Mouse (Mus musculus) erythroblast, embryonic 14.5 days (primary cell): ENCODE measurements around the gene Abhd17c. TPM values are rescaled to one million over a fixed set of nuclear protein-coding genes. Genes with fewer than 3 reads are reported as not detected.

Experiments
- H3K27me3 ChIP-seq: 2 replicates; pipeline ENCODE4 v1.6.1; 2012; ENCODE audit warnings: inconsistent platforms; ENCODE audit not compliant: control insufficient read depth
- H3K36me3 ChIP-seq: 2 replicates; pipeline ENCODE4 v1.6.1; 2012; ENCODE audit warnings: mild to moderate bottlenecking, inconsistent platforms; ENCODE audit not compliant: control insufficient read depth
- H3K4me1 ChIP-seq: 2 replicates; pipeline ENCODE4 v1.6.1; 2012; ENCODE audit warnings: inconsistent platforms; ENCODE audit not compliant: control insufficient read depth
- H3K4me3 ChIP-seq: replicated peaks from 2 replicates; pipeline ENCODE3; 2012; ENCODE audit warnings: moderate library complexity, mild to moderate bottlenecking, inconsistent platforms
- H3K9me3 ChIP-seq: 2 replicates; pipeline ENCODE4 v1.6.1; 2012; ENCODE audit warnings: low read length, inconsistent platforms, mixed read lengths; ENCODE audit not compliant: control insufficient read depth
- GATA1 ChIP-seq: IDR thresholded peaks from 2 replicates; pipeline ENCODE4 v1.6.1; 2012; ENCODE audit warnings: low read length, inconsistent platforms, mixed read lengths
- TAL1 ChIP-seq: IDR thresholded peaks from 3 replicates; pipeline ENCODE4 v1.6.1; 2012; ENCODE audit warnings: low read length, inconsistent platforms, mixed read lengths
- polyA plus RNA-seq: library from polyadenylated mRNA; stranded (reverse); fragments of >175 nt; gene quantifications from 2 replicates; pipeline ENCODE4 v1.2.3, GENCODE M21; 2012

Abhd17c gene
- polyA plus RNA-seq, 1 experiment: 0.47 TPM

DNA sequence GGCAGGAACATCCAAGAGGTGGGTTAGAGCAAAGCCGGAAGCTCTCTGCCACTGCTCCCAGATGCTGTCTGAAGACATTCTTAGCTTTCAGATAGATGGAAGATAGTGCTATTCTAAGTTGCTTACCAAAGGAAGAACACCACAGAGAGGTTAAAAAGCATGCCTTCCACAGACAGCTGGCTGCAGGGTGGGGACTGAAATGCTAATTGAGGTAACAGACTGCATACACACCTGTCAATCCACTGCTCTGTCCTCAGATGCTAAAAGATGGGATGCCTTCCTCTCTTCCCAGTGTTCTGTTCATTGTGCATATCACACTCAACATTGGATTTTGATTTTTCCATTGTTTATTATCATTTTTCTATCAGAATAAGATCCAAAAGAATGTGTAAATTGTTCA, 53.6 kb downstream of the Abhd17c start:
- Histone ChIP-seq H3K27me3 (no peaks in the 10 kb centered on the region), H3K4me3 (no peak overlapping the region), H3K9me3 (no peaks in the 10 kb centered on the region), H3K4me1 (no peaks in the 10 kb centered on the region), H3K36me3 (no peaks in the 10 kb centered on the region)
- TF ChIP-seq GATA1: no peak
- no peak for TF ChIP-seq TAL1

DNA sequence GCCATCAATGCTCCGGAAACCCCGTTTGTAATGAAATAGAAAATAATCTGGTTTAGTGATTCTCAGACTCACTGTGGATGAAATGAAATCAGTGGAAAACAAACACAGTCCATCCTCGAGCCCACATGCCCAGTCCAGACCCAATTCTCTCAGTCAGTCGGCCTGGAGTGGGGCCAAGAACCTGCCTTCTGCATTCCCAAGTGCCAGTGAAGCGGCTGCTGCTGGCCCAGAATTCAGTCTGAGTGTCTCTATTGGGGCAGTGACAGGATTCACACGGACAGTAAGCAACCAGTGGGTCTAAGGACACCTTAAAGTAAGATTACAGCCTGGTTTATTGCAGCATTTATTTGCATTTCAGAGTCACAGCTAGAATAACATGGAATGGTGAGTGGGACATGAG, 55.2 kb downstream of the Abhd17c start:
- TF ChIP-seq TAL1 (no peak), GATA1 (no peak)
- Histone ChIP-seq H3K27me3 (no peaks in the 10 kb centered on the region), H3K4me1 (no peaks in the 10 kb centered on the region), H3K36me3 (no peaks in the 10 kb centered on the region), H3K9me3 (no peaks in the 10 kb centered on the region), H3K4me3 (no peak overlapping the region)

DNA sequence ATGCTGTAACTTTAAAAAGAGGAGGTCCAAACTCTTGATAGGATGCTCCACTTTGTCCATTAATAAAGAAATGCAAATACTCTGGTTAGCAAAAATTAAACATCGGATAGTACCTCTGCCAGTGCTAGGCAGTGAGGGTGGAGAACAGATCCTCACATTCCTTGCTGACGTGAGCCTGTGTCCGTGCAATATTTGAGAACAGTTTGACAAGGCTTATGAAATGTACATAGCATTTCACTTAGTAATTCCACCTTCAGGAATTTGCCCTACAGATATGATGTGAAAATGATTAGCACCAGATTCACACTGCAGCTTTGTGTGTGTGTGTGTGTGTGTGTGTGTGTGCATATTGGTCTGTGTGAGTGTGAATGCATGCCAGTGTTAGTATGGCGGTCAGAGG, 60.9 kb downstream of the Abhd17c start:
- H3K4me3 ChIP-seq: no peak overlapping the region
- H3K36me3 ChIP-seq: no peaks in the 10 kb centered on the region
- no peaks in the 10 kb centered on the region for H3K9me3 ChIP-seq
- H3K4me1 ChIP-seq: no peaks in the 10 kb centered on the region
- TF ChIP-seq GATA1 (no peak), TAL1 (no peak)
- H3K27me3 ChIP-seq: peaks cover 25% of the 10 kb centered on the region

GRCm38 (mm10) chr7:84089777-84090176, 61.9 kb downstream of the Abhd17c start:
- Histone ChIP-seq H3K4me1 (no peaks in the 10 kb centered on the region), H3K36me3 (no peaks in the 10 kb centered on the region), H3K9me3 (no peaks in the 10 kb centered on the region), H3K4me3 (no peak overlapping the region), H3K27me3 (peaks cover 36% of the 10 kb centered on the region)
- TF ChIP-seq GATA1: no peak
- TF ChIP-seq TAL1: no peak

DNA sequence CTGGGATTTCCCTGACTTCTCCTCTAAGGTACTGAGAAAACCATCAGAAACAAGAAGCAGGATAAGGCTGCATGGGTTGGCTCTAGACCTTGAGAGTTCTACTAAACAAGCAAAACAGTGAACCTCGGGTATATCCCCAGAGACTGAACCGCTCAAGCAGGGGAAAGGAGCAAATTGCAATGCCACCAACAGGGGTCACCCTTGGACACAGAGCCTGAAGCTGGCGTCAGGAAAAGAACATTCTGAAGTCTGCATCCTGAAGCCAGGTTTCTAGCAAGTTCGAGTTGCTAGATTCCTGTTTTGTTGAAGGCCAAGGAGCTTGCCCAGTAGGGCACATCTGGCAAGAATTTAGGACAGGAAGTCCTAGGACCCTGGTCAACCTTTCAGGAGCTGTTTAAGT, 62.7 kb downstream of the Abhd17c start:
- no peaks in the 10 kb centered on the region for H3K4me1 ChIP-seq
- no peak overlapping the region for H3K4me3 ChIP-seq
- H3K9me3 ChIP-seq: no peaks in the 10 kb centered on the region
- peaks cover 37% of the 10 kb centered on the region for H3K27me3 ChIP-seq
- no peaks in the 10 kb centered on the region for H3K36me3 ChIP-seq
- TF ChIP-seq TAL1: no peak
- TF ChIP-seq GATA1: no peak

GRCm38 (mm10) chr7:84088191-84088590, 63.5 kb downstream of the Abhd17c start:
- TF ChIP-seq TAL1: no peak
- no peaks in the 10 kb centered on the region for H3K36me3 ChIP-seq
- peaks cover 37% of the 10 kb centered on the region for H3K27me3 ChIP-seq
- no peaks in the 10 kb centered on the region for H3K4me1 ChIP-seq
- H3K9me3 ChIP-seq: no peaks in the 10 kb centered on the region
- H3K4me3 ChIP-seq: no peak overlapping the region

GRCm38 (mm10) chr7:84086039-84086829, 65.5 kb downstream of the Abhd17c start, which contains the start of gene Cemip:
Gene Cemip (minus strand): TSS chr7:84086502.
- Histone ChIP-seq H3K4me3 (no peak within 1 kb of the TSS), H3K27me3 (peaks cover 37% of the 10 kb centered on the region), H3K4me1 (no peaks in the 10 kb centered on the region), H3K36me3 (no peaks in the 10 kb centered on the region), H3K9me3 (no peaks in the 10 kb centered on the region)
- TF ChIP-seq TAL1 (no peak), GATA1 (no peak)

DNA sequence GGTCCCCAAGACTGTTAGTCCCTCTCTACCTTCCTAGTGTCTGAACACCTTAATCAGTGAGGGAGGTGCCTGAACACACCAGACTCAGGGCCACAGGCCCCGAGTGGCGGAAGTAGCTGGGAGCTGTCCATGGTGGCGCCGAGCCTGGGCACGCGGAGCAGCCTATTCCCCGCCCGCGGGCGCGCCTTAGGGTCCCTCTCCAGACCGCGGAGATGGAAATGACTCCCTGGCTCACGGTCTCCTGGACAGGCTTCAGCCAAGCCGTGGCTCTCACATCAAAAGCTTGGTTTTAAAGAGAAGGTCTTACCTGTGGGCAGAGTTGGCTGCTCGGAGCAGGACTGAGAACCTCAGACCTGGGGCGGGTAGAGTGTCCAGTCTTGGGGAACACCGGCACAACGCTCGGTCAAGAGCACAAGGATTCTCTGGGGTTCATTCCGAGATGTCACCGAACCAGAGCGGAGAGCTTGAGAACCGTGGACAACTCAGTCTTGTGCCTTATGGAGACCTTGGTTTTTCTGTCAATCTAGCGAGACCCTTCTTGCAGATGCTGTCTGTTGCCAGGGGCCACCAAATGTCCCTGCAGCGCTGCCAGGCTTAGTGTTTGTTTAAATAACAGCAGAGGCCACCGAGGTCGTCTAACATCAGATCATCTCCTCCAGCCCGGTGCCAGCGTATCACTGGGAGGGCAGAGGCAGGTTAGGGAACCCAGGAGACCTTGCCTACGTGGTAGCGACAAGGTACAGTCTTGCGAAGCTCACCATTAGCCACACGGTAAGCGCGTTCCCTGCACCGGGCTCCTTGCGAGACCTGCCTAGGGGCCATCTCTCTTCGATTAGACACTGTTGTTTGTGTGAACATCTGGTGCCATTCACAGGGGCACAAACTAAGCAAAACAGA, 66.4 kb downstream of the Abhd17c start:
- H3K4me3 ChIP-seq: no peak overlapping the region
- H3K9me3 ChIP-seq: no peaks in the 10 kb centered on the region
- H3K4me1 ChIP-seq: no peaks in the 10 kb centered on the region
- H3K36me3 ChIP-seq: no peaks in the 10 kb centered on the region
- H3K27me3 ChIP-seq: peaks cover 37% of the 10 kb centered on the region
- TF ChIP-seq GATA1: no peak
- TF ChIP-seq TAL1: no peak

GRCm38 (mm10) chr7:84077257-84078013, 74.3 kb downstream of the Abhd17c start:
- no peak for TF ChIP-seq TAL1

More at GRCm38 (mm10) chr7:84077257-84078013, 74.3 kb downstream of the Abhd17c start:
- no peak overlapping the region for H3K4me3 ChIP-seq
- H3K9me3 ChIP-seq: no peaks in the 10 kb centered on the region
- H3K27me3 ChIP-seq: no peaks in the 10 kb centered on the region
- H3K36me3 ChIP-seq: no peaks in the 10 kb centered on the region
- H3K4me1 ChIP-seq: no peaks in the 10 kb centered on the region
